Mouse (Mus musculus) adrenal gland, adult 8-10 months (tissue): ENCODE measurements around the gene Plcl2. TPM values are rescaled to one million over a fixed set of nuclear protein-coding genes. Genes with fewer than 3 reads are reported as not detected.

ENCODE experiments used
- DNase-seq: peaks from one replicate; pipeline ENCODE4 v3.0.0; 2022
- total RNA-seq, 4 experiments: library from RNA; stranded (reverse); gene quantifications; 2 replicates each; pipeline ENCODE4 v1.2.4; 2022

Gene Plcl2
- total RNA-seq = 10 to 100 TPM; 60.4 to 90.4 (median 69.1) TPM

DNA sequence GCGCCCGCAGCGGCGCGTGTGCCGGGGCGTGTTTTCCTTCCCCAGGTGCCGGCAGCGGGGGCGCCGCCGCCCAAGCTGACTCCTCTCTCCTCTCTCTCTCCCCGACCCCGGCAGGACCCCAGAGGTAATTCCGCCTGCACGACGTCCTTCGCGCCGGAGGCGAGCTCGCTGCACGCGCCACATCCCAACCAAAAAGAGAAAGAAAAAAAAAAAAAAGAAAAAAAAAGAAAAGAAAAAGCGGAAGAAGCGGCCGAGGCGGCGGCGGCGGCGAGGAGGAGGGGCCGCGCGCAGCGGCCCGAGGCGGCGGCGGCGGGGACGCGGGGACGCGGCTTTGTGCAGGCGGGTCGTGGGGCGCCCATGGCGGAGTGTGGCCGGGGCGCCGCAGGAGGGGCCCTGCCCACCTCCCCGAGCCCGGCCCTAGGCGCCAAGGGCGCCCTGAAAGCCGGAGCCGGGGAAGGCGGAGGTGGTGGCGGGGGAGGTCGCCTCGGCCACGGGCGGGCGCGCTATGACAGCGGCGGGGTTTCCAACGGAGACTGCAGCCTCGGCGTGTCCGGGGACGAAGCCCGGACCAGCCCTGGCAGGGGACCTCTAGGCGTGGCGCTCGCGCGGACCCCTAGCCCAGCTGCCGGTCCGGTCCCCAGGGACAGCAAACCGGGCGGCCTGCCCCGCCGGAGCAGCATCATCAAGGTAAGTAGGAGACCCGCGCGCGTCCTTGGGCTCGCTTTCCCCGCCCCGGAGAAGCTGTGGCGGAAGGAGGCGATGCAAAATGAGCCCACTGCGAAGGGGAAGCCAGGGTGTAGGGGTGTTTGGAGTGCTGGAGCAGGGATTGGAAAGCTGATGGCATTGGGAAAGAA lies at the start of gene Plcl2:
Plcl2 (plus strand) TSS at position 153 of the 854 bp plus-strand sequence.
- peak; percentile 58 for DNase-seq

DNA sequence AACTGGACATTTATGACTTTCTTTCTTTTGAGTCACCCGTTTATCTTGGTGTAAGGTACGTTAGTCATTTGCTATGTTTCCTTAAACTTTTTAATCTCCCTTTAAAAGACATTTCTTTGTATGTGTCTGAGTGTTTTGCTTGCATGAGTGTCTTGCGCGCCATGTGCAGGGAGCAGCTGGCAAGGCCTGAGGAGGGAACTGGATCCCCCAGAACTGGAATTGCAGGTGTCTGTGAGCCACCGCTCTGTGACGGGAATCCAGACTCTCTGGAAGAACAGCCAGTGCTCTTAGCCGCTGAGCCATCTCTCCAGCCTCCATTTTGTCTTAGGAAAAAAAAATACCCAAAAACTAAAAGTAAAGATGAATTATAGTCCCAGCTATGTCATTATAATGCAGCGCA lies 48.9 kb upstream of the Plcl2 start:
- DNase-seq = no peak

DNA sequence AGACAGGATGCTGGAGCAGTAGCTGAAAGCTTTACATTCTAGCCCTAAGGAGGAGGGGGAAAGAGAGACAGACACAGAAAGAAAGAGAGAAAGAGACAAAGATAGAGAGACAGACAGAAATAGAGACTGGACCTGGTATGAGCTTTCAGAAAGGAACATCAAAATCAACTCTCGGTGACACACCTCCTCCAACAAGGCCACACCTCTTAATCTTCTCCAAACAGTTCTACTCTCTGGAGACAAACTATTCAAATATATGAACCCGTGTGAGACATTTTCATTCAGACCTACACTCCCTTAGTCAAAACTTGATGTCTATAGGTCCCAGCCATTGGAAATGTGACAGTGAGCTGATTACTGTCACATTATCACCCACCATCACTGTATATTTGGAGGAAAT lies 41.8 kb upstream of the Plcl2 start:
- DNase-seq = no peak

DNA sequence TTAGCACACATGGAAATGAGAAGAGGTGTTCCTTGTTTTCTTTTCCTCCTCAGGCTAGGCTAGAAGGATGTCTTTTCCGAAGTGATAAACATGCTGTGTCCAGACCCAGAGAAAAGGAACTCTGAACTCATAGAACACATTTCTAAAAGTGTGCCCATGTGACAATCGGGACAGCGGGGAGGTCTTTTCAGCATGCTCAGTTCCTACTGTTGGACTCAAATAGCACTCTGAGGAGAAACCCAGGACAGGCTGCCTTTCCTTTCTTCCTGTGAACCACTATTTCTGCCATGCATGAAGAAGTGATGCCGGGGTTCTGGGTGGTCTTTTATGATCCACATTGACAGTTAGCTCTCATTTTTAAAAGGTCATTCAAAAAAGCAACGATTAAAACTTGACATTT lies 40.1 kb upstream of the Plcl2 start:
- no peak for DNase-seq

DNA sequence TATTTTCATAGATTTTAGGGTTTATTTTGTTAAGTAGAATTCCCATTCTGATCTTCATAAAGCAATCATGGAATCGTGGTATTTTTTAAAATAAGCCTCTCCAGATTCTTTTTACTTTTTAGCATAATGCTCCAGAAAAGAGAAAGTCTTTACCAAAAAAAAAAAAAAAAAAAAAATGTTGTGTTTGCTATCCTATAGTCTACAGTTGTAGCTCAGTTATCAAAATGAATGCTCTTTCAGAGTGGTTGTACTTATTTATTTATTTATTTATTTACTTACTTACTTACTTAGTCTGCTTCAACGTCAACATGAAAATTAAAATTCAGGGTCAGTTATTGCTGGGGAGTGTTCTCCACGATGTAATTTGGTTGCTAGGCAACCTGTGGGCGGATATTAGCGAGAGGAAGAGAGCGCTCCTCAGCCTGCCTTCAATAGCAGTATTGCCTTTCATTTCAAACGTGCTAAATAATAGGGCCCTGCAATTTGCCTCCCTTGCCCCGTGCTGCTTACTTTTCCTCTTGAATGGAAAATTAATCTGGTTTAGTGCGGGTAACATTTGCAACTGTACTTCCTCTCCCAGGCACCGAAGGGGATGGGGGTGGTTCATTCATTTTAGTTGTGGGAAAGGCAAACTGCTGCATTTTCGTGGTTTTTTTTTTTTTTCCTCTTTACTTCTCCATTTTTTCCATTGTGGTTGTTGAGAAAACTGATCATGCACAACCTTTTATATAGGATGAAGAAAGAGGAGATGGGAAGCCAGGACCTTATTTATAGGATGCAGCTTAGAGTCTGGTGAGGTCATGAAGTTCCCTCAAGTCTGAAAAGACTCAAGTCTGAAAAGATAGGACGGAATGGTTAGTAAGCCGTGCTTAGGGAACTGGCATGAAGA lies 39.4 kb upstream of the Plcl2 start:
- DNase-seq = peak; percentile 49

DNA sequence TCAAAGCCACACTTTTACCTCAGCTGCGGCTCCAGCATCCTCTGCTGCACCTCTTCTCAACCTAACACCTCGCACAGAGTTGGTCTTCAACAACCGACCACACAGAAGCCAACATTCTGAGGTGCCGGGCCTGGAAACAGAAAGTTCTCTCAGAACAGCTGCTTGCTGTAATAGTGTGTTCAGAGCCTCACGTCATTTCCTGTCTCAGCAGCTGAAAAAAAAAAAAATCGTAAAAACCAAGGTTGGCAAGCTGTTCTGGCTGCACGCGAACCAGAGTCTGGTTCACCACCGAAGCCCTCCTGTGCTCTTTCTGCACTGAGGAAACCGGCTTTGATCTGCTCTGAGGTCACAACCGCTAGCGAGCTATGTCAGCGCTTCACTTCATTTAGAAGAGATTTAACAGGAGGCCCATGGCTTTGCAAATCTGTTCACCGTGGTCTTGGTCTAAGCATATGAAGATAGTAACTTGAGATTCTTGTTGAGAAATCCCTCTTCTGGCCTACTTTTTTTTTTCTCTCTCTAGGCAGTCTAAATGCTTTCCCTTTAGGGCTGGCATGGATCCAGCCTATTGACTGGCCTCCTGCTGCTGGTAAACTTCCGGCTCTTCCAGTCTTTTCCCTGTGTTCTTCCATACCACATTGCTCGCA lies 38.6 kb upstream of the Plcl2 start:
- DNase-seq = peak; percentile 52

DNA sequence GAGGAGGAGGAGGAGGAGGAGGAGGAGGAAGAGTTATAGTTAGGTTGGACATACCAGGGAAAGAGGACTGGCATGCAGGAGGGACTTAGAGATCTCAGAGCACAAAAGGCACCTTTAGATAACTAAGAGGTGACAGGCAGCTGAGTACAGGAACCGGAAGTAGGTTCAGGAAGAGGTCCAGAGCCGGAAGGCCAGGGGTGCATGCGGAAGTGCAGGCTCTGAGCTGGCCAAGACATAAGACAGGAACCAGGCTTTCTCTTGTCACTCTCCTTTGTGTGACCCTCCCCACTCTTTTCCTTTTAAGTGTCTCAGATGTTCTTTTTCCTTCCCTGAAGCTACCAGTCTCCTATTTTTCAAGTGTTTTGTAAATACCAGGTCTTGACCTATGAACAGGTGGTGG lies 38.0 kb upstream of the Plcl2 start:
- peak; percentile 34 for DNase-seq

DNA sequence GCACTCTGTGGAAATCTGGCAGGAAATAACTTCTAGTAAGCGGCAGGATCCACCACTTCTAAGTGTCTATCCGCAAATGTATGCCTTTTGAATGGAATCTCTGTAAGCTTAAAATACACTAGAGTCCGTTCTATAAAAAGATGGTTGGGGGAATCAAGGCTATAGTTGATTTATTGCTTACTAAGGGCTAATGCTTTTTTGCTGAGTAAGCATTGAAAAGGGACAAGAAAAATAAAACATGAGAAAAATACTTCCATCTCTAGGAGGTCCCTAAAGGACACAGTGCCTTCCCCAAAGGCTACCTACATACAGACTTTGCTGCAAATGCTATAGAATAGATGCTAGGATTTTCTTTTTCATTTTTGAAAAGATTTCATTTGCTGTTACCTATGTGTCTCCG lies 31.9 kb upstream of the Plcl2 start:
- DNase-seq = no peak

DNA sequence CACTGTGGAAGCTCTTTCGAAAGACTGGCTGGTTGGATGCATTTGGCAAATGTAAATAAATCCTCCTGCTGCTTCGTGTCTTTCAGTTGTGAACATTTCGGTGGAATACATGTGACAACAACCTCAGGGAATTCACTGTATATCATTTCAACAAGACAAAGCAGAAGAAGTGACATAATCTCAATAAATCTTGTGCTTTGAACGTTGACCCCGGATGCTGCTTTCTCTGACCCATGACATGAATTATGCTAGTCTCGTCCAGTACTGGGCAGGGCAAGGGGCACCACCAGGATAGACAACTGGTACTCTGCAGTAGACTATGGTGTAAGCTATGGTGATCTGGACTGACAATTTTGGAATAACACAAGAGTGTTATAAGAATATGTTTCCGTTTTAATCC lies 28.3 kb upstream of the Plcl2 start:
- DNase-seq = no peak

DNA sequence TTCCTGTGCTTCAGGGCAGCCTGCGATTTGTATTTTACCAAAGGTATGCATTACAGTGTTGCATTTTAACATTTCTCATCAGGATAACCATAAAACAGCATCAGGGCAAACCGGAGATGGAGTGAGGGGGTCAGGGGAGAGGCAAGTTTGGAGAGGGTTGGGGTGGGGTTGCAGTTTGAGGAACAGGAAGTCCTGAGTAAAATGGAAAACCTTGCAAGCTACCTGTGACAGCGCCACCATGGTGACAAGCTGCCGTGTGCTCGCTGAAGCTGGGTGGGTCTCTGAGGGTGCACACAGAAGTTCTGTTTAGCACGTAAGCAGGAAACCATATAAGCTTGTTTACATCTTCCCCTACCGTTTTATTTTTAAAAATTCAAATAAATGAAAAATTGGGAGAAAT lies 25.5 kb upstream of the Plcl2 start:
- no peak for DNase-seq

DNA sequence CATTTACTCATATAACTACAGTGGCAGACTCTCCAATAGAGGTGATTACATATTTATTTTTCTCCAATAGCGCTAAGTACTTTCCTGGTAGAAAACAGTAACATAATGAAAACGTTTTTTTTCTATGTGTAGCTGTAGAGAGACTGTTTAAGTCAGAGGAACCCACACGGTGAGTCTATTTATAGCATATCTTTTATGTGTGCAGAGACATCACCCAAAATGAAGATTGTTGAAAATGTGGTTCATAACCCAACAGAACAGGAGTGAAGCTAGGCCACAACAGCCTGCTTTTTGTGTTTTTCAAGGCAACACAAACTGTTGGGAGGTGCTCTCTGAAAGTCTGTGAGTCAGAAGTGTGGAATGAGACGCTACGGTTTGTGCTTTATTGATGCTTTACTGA lies 24.2 kb upstream of the Plcl2 start:
- no peak for DNase-seq

DNA sequence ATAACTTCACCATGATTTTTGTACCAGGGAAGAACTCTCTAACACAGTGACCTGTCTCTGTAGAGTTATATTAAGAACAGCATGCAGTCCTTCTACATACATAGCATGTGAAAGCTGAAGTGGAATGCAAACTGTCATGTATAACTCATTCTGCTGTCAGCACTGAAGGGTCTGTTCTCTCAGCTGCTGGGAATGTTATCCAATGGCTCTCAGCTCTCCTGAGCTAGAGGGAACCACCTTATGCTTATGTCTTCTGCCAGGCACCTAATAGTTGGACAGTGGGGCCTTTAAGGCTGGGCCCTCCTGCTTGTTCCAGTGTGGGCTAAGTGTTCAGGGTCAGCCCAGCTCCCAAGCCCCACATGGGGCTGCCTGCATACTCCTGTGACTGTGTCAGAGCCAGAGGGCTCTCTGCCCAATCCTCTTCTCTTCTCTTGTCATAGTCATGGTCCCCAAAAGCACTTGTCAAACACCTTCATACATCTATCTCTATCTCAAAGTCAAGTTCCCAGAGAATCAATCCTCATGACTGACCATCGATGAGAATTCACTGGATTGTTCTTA lies 22.1 kb upstream of the Plcl2 start:
- peak; percentile 53 for DNase-seq

DNA sequence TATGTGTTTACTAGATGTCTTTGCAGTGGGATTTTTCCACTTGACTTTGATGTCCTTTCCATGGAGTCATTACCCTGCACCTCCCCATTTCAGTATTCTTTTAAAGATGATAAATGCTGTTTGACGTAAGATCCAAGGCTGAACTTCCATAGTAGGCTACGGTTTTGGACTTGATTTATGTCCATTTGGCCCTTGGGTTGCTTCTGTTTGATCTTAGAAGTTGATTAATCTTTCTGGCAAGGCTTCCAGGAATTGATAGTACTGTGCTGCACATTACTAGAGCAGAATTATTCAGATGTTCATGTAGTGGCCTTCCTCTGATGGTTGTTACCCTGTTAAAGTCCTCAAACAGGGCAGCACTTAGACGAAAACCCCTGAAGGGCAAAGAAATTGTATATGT lies 21.5 kb upstream of the Plcl2 start:
- DNase-seq = peak; percentile 51

DNA sequence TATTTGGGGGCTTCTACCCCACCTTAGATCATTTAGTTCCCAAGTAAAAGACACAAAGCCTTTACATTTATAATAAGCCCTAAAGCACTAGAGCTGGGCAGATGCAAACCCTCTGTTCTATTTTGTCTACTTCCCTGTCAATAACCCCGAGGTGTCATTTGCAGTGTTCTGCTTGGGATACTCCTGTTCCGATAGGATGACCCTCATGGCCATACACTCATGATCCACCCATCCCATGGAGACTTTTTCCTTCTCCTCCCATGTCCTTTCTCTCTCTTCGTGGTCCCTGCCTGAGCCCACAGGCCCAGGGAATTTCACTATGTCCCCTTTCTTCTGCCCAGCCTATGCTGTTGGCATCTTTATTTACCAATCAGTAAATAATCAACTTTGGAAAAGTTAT lies 20.8 kb upstream of the Plcl2 start:
- DNase-seq = no peak

DNA sequence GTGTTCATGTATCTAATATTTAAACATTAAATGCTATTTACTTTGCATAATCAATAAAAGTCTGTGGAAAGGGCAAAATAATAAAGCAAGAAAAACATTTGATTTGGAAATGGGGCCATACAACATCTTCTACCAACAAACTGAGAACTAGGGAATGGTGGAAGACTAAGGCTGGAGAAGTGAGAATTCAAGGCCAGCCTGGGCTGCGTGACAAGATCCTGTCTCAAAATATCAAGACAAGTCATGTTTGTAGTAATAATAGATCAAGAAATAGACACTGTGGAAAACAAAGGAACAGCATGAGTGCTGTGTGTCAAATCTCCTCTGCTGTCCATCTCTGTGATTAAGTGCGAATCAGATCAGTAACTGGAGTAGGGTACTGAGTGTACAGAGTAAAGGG lies 20.3 kb upstream of the Plcl2 start:
- DNase-seq = no peak

DNA sequence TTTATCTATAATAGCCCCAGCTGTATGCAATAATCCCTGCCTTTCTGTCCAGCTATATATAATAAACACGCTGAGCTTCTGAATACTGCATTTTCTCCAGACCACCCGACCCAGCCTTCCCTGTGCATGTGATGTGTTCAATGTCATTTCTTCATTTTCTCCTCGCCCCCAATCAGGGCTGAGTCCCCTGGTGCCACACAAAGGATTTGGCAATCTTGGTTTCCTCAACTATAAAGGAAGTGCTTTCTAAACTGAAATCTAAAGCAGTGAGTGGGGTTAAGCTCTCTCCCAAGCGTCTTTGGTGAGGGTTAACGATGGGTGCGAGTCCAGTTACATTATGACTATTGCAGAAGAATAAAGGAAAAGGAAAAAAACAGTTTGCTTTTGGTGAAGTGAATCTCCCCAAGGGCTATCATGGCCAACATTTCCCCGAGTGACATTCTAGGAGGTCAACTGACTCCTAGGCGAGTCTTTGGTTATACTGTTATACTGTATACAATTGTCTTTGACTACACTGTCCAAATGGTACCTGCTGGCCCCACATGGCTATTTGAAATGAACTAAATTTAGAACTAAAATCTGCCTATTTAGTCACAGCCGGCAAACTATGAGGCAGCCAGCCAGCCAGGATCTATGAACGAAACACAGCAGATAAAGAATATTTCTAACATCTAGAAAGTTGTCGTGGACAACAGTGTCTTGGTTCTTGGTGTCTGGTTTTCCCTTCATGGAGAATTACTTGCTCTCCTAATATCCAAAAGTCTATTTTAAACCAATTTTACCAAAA lies 18.4 kb upstream of the Plcl2 start:
- DNase-seq = no peak

DNA sequence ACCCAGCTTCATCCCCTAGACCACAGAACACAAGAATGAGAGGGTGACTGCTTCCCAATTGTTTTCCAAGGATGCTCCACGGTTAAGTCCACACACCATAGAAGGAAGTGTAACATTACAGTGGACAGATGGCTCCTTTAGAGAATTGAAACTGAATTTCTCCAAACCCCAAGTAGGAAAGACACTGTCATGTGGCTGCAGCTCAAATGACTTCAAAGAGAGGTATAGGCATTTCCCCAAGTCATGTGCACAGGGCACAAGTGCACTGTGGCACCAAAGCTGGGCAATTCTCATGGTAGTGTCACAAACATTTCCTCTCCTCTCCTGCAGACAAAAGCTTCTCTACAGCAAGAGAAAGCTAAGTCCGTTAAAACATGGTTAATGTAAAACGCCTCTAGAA lies 17.7 kb upstream of the Plcl2 start:
- DNase-seq = no peak

DNA sequence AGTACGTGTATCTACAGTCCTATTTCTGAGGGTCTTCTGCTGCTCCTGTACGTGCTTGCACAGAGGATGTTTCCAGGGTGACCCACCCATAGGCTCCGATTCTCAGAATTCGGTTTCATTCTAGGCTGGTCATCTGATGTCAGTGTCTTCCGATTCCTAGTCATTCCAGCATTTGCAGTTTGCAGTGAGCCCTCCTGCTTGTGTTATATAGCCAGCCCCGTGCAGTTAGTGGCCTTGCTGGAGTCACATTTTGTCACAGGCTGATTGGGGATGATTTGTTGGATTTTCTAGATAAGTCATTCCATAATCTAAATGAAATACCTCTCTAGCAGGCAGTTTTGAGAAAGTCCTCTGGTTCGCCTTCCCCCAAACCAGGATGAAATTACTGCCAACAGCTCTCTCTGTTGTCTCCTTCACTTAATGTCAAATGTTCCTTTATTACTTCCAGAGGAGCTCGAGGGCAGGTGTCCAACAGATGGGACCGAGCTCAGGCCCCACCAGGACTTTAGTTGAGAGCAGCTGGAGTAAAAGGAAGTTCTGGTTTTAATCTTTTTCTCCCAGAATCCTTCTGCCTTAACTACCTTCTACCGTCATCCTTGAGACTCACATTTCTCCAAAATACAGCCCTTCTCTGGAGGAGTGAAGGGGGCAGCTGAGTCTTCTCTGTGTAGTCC lies 13.8 kb upstream of the Plcl2 start:
- peak; percentile 63 for DNase-seq

DNA sequence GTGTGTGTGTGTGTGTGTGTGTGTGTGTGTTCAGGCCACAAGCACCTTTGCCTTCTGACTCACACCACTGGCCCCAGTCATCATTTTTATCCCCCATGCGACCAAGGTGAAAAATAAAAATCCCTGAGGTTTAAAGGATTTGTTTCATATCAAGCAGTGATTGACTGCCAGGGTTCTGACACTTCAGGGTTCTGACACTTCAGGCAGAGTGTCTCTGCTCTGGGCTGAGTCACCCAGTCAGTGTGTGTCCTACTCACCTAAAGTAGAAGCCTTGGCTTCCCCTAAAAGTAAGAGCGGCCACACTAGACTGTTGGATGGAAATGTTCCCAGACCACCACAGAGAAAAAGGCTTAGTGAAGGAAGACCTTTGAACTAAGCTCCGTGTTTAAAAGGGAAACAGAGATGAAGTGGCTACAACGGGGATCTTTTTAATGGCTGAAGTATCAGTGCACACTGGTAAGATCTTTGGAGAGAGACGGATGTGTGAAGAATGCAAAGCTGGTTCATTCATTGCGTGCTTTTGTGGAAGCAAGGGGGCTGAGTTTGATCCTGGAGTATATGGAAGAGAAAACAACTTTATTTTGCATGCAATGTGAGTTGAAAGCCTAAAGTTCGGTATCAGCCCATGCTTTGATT lies 11.0 kb upstream of the Plcl2 start:
- peak; percentile 42 for DNase-seq

DNA sequence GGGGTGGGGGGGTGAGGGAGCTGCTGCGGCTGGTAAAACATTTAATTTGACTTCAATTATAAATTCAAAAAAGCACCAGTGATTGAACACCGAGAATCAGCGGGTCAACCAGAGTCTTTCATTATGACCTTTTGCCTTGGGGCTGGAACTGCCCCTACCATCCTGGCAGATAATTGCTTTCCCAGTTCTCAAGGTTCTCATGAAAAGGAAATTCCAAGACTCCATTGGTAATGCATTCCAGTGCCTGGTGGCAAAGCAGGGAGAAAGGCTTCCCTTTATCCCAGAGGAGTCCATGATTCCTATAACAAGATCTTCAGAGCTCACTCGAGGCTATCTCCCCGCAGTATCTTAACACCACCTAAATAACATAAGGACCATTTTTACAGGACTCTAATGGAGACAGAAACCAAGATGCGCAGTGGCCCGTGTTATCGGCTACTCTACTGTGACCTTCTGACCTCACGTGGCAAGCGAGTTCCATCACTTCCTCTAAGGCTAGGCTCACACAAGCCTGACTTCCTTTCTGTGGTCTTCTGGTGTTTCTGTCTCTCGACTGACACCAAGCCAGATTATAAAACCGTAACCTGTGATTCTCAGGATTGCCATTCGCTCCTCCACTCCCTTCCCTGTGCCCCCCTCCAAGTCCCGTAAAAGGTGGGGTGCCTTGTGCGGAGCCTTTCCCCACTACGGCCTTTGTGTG lies 10.0 kb upstream of the Plcl2 start:
- no peak for DNase-seq
